Mouse (Mus musculus) myocyte (in vitro differentiated cells): ENCODE results near the gene Bri3. TPM values are rescaled to one million over a fixed set of nuclear protein-coding genes. Genes with fewer than 3 reads are reported as not detected.

Source experiments
- H3K27me3 ChIP-seq: one replicate; pipeline ENCODE4 v1.6.1; 2011; ENCODE audit not compliant: control insufficient read depth, insufficient read depth, insufficient read length
- H3K36me3 ChIP-seq: one replicate; pipeline ENCODE4 v1.6.1; 2011; ENCODE audit not compliant: control insufficient read depth, insufficient read depth
- H3K4me2 ChIP-seq: one replicate; pipeline ENCODE4 v1.6.1; 2011; ENCODE audit warnings: low read depth, control low read depth
- H3K4me3 ChIP-seq: one replicate; pipeline ENCODE4 v1.5.1; 2011; ENCODE audit warnings: mild to moderate bottlenecking, control low read depth, moderate library complexity
- H3K79me2 ChIP-seq: one replicate; pipeline ENCODE4 v1.6.1; 2011; ENCODE audit not compliant: control insufficient read depth, insufficient read depth
- H3ac ChIP-seq: one replicate; pipeline ENCODE4 v1.6.1; 2011; ENCODE audit not compliant: control insufficient read depth, insufficient read length
- CEBPB ChIP-seq: IDR thresholded peaks from 2 replicates; pipeline ENCODE4 v1.6.1; 2011; ENCODE audit warnings: mild to moderate bottlenecking, moderate library complexity; ENCODE audit not compliant: poor library complexity, insufficient read depth, severe bottlenecking
- E2F4 ChIP-seq: IDR thresholded peaks from one replicate; pipeline ENCODE4 v1.6.1; 2011; ENCODE audit warnings: mild to moderate bottlenecking, control low read depth, moderate library complexity; ENCODE audit not compliant: insufficient read depth
- MAX ChIP-seq: IDR thresholded peaks from one replicate; pipeline ENCODE4 v1.6.1; 2011; ENCODE audit warnings: low read depth, mild to moderate bottlenecking, control low read depth
- MYOD1 ChIP-seq, 3 experiments: IDR thresholded peaks; one replicate each; pipeline ENCODE4 v1.6.1; 2011; ENCODE audit warnings: control low read depth in 2 of 3, low read depth in 2 of 3, mild to moderate bottlenecking in 2 of 3, moderate library complexity in 1 of 3; ENCODE audit not compliant: insufficient read length in 2 of 3, control insufficient read depth in 1 of 3
- MYOG ChIP-seq, 3 experiments: IDR thresholded peaks; one replicate each; pipeline ENCODE4 v1.6.1; 2011; ENCODE audit warnings: control low read depth in 2 of 3, low read depth in 2 of 3, mild to moderate bottlenecking in 2 of 3; ENCODE audit not compliant: insufficient read length in 2 of 3, control insufficient read depth in 1 of 3, insufficient read depth in 1 of 3
- POLR2A ChIP-seq: IDR thresholded peaks from one replicate; pipeline ENCODE4 v1.6.1; 2011; ENCODE audit warnings: low read depth, mild to moderate bottlenecking, control low read depth, moderate library complexity; ENCODE audit not compliant: insufficient read length
- POLR2AphosphoS2 ChIP-seq: IDR thresholded peaks from one replicate; pipeline ENCODE4 v1.6.1; 2011; ENCODE audit warnings: low read depth, control low read depth; ENCODE audit not compliant: insufficient read length
- REST ChIP-seq: IDR thresholded peaks from one replicate; pipeline ENCODE4 v1.6.1; 2011; ENCODE audit warnings: mild to moderate bottlenecking, control low read depth, moderate library complexity; ENCODE audit not compliant: insufficient read depth, insufficient read length
- SRF ChIP-seq: IDR thresholded peaks from one replicate; pipeline ENCODE4 v1.6.1; 2011; ENCODE audit warnings: low read depth; ENCODE audit not compliant: control insufficient read depth, insufficient read length
- TCF12 ChIP-seq: IDR thresholded peaks from one replicate; pipeline ENCODE4 v1.6.1; 2011; ENCODE audit warnings: mild to moderate bottlenecking, control low read depth; ENCODE audit not compliant: poor library complexity, insufficient read depth, severe bottlenecking
- TCF3 ChIP-seq: IDR thresholded peaks from one replicate; pipeline ENCODE4 v1.6.1; 2011; ENCODE audit warnings: low read depth, control low read depth; ENCODE audit not compliant: insufficient read length
- USF1 ChIP-seq: IDR thresholded peaks from one replicate; pipeline ENCODE4 v1.6.1; 2011; ENCODE audit warnings: low read depth, mild to moderate bottlenecking, control low read depth, moderate library complexity
- polyA plus RNA-seq: library from polyadenylated mRNA; unstranded; fragments of >200 nt; fragmentation: generic; extraction: Trizol; gene quantifications from one replicate; pipeline ENCODE4 v1.2.1, GENCODE M21; 2012; ENCODE audit warnings: missing spikeins

Bri3 gene
- polyA plus RNA-seq, 1 experiment, result 153 TPM

GRCm38 (mm10) chr5:144452776-144453455 is 208.7 kb downstream of the Bri3 start:
- TF ChIP-seq POLR2AphosphoS2 (no peak), TCF3 (no peak), MYOG (IDR thresholded peaks at IDR 0.05; ENCODE audit: control insufficient read depth in 1 of 3, insufficient read depth in 1 of 3, insufficient read length in 2 of 3, low read depth in 2 of 3) (no peak), MYOD1 (IDR thresholded peaks at IDR 0.05; ENCODE audit: control insufficient read depth in 1 of 3, insufficient read length in 2 of 3, low read depth in 2 of 3) (no peak), TCF12 (no peak), POLR2A (no peak), MAX (no peak), USF1 (no peak), REST (no peak), CEBPB (no peak), SRF (no peak), E2F4 (no peak)
- Histone ChIP-seq H3K4me2 (no peak overlapping the region), H3K27me3 (no peaks in the 10 kb centered on the region), H3K36me3 (no peaks in the 10 kb centered on the region), H3K79me2 (no peaks in the 10 kb centered on the region), H3ac (no peak overlapping the region), H3K4me3 (no peak overlapping the region)

DNA sequence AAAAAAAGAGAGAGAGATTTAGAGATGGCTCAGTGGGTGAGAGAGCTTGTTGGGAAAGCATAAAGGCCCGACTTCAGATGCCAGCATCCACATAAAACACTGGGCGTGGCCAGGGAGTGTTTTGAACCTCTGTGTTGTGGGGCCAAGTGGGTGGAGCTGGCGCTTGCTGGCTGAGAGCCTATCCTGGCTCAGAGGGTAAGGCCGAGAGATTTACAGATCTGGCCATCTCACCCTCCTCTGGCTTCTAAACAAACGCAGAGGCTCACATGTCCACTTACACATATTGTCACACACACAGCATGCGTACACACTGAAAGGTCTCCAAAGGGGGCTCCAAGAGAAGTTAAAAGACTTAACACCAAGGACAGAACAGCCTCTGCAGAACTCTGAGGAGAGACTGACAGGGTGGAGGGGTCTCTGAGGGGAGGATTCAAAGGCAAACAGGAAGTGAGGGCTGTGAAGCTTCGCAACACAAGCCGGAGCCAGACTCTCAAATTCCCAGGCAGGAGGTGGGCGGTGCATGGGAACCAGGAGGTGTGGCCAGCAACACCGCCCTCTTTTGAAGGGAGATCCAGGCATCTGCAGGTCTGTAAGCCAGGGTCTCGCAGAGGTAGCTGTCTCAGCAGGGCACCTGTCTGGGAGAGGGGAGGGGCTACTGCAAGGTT is 213.5 kb downstream of the Bri3 start:
- Histone ChIP-seq H3K27me3 (no peaks in the 10 kb centered on the region), H3K4me2 (no peak overlapping the region), H3ac (no peak overlapping the region), H3K36me3 (no peaks in the 10 kb centered on the region), H3K79me2 (no peaks in the 10 kb centered on the region), H3K4me3 (no peak overlapping the region)
- TF ChIP-seq POLR2A, result no peak
- TF ChIP-seq TCF3, result no peak
- no peak for TF ChIP-seq POLR2AphosphoS2
- no peak for TF ChIP-seq SRF
- TF ChIP-seq MYOD1 (IDR thresholded peaks at IDR 0.05; ENCODE audit: control insufficient read depth in 1 of 3, insufficient read length in 2 of 3, low read depth in 2 of 3), result no peak
- TF ChIP-seq TCF12, result no peak
- TF ChIP-seq USF1, result no peak
- no peak for TF ChIP-seq MAX
- TF ChIP-seq E2F4, result no peak

GRCm38 (mm10) chr5:144466987-144467386 is 222.8 kb downstream of the Bri3 start:
- TF ChIP-seq TCF3 (no peak), POLR2A (no peak), MYOG (IDR thresholded peaks at IDR 0.05; ENCODE audit: control insufficient read depth in 1 of 3, insufficient read depth in 1 of 3, insufficient read length in 2 of 3, low read depth in 2 of 3) (no peak), REST (no peak), TCF12 (no peak), POLR2AphosphoS2 (no peak), MAX (no peak), E2F4 (no peak), SRF (no peak), CEBPB (no peak), USF1 (no peak), MYOD1 (IDR thresholded peaks at IDR 0.05; ENCODE audit: control insufficient read depth in 1 of 3, insufficient read length in 2 of 3, low read depth in 2 of 3) (no peak)
- no peaks in the 10 kb centered on the region for H3K36me3 ChIP-seq
- H3K79me2 ChIP-seq, result no peaks in the 10 kb centered on the region
- H3K4me3 ChIP-seq, result no peak overlapping the region
- no peak overlapping the region for H3K4me2 ChIP-seq
- H3ac ChIP-seq, result no peak overlapping the region
- no peaks in the 10 kb centered on the region for H3K27me3 ChIP-seq

DNA sequence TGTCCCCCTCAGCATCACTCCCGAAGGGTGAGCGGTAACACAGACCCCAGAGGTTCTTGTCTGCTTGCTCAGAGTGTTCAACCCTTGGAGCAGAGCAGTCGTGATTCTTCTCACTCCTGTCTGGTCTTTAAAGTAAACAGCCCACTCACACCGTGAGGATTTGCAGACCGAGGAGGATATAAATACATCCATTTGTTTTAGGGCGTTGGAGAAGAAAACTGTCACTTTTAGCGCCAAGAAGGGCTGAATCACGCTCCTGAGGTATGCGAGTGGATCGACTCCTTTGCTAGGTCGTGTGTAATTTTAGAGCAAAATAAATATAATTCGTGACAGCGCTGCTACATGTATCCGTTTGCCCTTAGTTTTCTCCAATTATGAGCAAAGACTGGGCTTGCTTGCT is 228.8 kb downstream of the Bri3 start:
- Histone ChIP-seq H3K4me3 (no peak overlapping the region), H3K36me3 (no peaks in the 10 kb centered on the region), H3ac (no peak overlapping the region), H3K4me2 (no peak overlapping the region), H3K27me3 (peaks cover 5% of the 10 kb centered on the region), H3K79me2 (no peaks in the 10 kb centered on the region)
- TF ChIP-seq TCF12 (no peak), POLR2A (no peak), MAX (no peak), CEBPB (no peak), SRF (no peak), MYOG (IDR thresholded peaks at IDR 0.05; ENCODE audit: control insufficient read depth in 1 of 3, insufficient read depth in 1 of 3, insufficient read length in 2 of 3, low read depth in 2 of 3) (no peak), E2F4 (no peak), TCF3 (no peak), REST (no peak), MYOD1 (IDR thresholded peaks at IDR 0.05; ENCODE audit: control insufficient read depth in 1 of 3, insufficient read length in 2 of 3, low read depth in 2 of 3) (no peak), USF1 (no peak), POLR2AphosphoS2 (no peak)

GRCm38 (mm10) chr5:144479677-144480171 is 235.5 kb downstream of the Bri3 start:
- no peaks in the 10 kb centered on the region for H3K79me2 ChIP-seq
- H3K4me2 ChIP-seq, result no peak overlapping the region
- TF ChIP-seq MAX, result no peak
- no peak for TF ChIP-seq POLR2AphosphoS2
- TF ChIP-seq SRF, result no peak
- no peak for TF ChIP-seq POLR2A
- no peak for TF ChIP-seq TCF12
- no peak for TF ChIP-seq CEBPB
- TF ChIP-seq MYOG (IDR thresholded peaks at IDR 0.05; ENCODE audit: control insufficient read depth in 1 of 3, insufficient read depth in 1 of 3, insufficient read length in 2 of 3, low read depth in 2 of 3), result no peak
- no peak for TF ChIP-seq REST
- TF ChIP-seq MYOD1 (IDR thresholded peaks at IDR 0.05; ENCODE audit: control insufficient read depth in 1 of 3, insufficient read length in 2 of 3, low read depth in 2 of 3), result no peak
- no peak for TF ChIP-seq TCF3
- TF ChIP-seq USF1, result no peak
- TF ChIP-seq E2F4, result no peak

More at GRCm38 (mm10) chr5:144479677-144480171, 235.5 kb downstream of the Bri3 start:
- Histone ChIP-seq H3ac (no peak overlapping the region), H3K27me3 (no peaks in the 10 kb centered on the region), H3K36me3 (no peaks in the 10 kb centered on the region), H3K4me3 (no peak overlapping the region)
